Mouse (Mus musculus) midbrain, embryonic 13.5 days (tissue): ENCODE measurements at regions not wholly inside any gene's neighbourhood (a gene's known extent, or its start where the extent isn't known, plus 50 kb on each side); places are given as distances from the start of the nearest gene placed in this dataset.

Source experiments
- ATAC-seq: fragments of 200-750 bp; cut with Nextera tagmentation; 2 replicates; pipeline ENCODE4 v1.8.0; 2017; ENCODE audit warnings: mild to moderate bottlenecking, moderate TSS enrichment, moderate library complexity
- H3K27ac ChIP-seq: fragments of 300-500 bp; sonication (generic); 2 replicates; pipeline ENCODE4 v1.5.1; 2015; ENCODE audit warnings: inconsistent platforms, mild to moderate bottlenecking, moderate library complexity
- H3K27me3 ChIP-seq: fragments of 300-500 bp; sonication (generic); 2 replicates; pipeline ENCODE4 v1.6.1; 2015; ENCODE audit warnings: mild to moderate bottlenecking, inconsistent platforms
- H3K36me3 ChIP-seq: fragments of 300-500 bp; sonication (generic); 2 replicates; pipeline ENCODE4 v1.6.1; 2015; ENCODE audit warnings: mild to moderate bottlenecking, inconsistent platforms
- H3K4me1 ChIP-seq: fragments of 300-500 bp; sonication (generic); replicated peaks from 2 replicates; pipeline ENCODE4 v1.6.1; 2015; ENCODE audit warnings: inconsistent platforms
- H3K4me2 ChIP-seq: fragments of 300-500 bp; sonication (generic); replicated peaks from 2 replicates; pipeline ENCODE4 v1.6.1; 2015; ENCODE audit warnings: moderate library complexity, mild to moderate bottlenecking, inconsistent platforms
- H3K4me3 ChIP-seq: fragments of 300-500 bp; sonication (generic); replicated peaks from 2 replicates; pipeline ENCODE4 v1.5.1; 2015; ENCODE audit warnings: mild to moderate bottlenecking, inconsistent platforms
- H3K9ac ChIP-seq: fragments of 300-500 bp; sonication (generic); replicated peaks from 2 replicates; pipeline ENCODE4 v1.6.1; 2015; ENCODE audit warnings: mild to moderate bottlenecking, inconsistent platforms
- H3K9me3 ChIP-seq: fragments of 300-500 bp; sonication (generic); 2 replicates; pipeline ENCODE4 v1.6.1; 2016; ENCODE audit warnings: mild to moderate bottlenecking, inconsistent platforms
- whole genome bisulfite sequencing: fragments of 180-500 bp; shearing (Covaris S2); methylation state at CpG from one replicate; pipeline ENCODE4 v1.1.7; 2015; 5-methylcytosine and 5-hydroxymethylcytosine counted together

- Histone ChIP-seq H3K27ac (no peak overlapping the region), H3K27me3 (peaks cover 22% of the 10 kb centered on the region), H3K4me3 (no peak overlapping the region), H3K36me3 (no peaks in the 10 kb centered on the region), H3K9me3 (no peaks in the 10 kb centered on the region), H3K4me1 (peaks cover 17% of the 10 kb centered on the region), H3K9ac (no peak overlapping the region), H3K4me2 (no peak overlapping the region)
- 93% methylated on average over 2 of the region's 2 CpGs for WGBS
- no peak for ATAC-seq
Measured at GRCm38 (mm10) chrX:11732371-11732770, 404.7 kb downstream of the H2al1j start.

GRCm38 (mm10) chrX:11734505-11735435 is 407.1 kb downstream of the H2al1j start:
- 32% methylated on average over 27 of the region's 27 CpGs for WGBS
- Histone ChIP-seq H3K36me3 (no peaks in the 10 kb centered on the region), H3K9me3 (no peaks in the 10 kb centered on the region), H3K4me2 (no peak overlapping the region; the same call in 1 of the 2 replicates), H3K9ac (no peak overlapping the region), H3K4me3 (no peak overlapping the region), H3K27ac (peak overlapping the region; percentile 74), H3K4me1 (peaks cover 17% of the 10 kb centered on the region), H3K27me3 (peaks cover 38% of the 10 kb centered on the region)
- ATAC-seq: peak; percentile 88

- 38% methylated on average over 17 of the region's 17 CpGs for WGBS
- H3K9ac ChIP-seq: no peak overlapping the region
- peak; percentile 44 for ATAC-seq
- no peak overlapping the region; the same call in 1 of the 2 replicates for H3K4me2 ChIP-seq
- no peak overlapping the region for H3K4me3 ChIP-seq
- H3K27me3 ChIP-seq: peaks cover 38% of the 10 kb centered on the region
- H3K27ac ChIP-seq: peak overlapping the region; percentile 74
- H3K4me1 ChIP-seq: peaks cover 17% of the 10 kb centered on the region
- H3K9me3 ChIP-seq: no peaks in the 10 kb centered on the region
- no peaks in the 10 kb centered on the region for H3K36me3 ChIP-seq
Measured at GRCm38 (mm10) chrX:11735516-11736170, 408.0 kb downstream of the H2al1j start.

DNA sequence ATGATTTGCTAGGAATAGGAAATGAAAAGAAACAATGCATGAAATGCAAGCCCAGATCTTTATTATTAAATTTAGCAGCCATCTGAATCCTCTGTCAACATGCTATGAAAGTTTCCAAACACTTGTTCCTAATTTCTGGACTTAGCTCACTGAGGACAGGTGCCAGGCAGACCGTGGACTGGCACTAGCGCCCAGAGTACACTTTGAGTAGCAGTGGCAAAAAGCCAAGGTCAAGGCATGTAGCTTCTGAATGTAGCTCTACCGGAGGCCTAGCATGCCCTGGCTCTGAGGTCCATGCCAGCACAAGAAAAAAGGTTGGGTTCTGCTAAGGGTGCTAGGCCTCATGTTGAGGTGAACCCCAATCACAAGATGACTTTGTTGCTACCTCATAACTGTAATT is 408.9 kb downstream of the H2al1j start:
- WGBS: 86% methylated on average over 3 of the region's 3 CpGs
- ATAC-seq: no peak
- peaks cover 38% of the 10 kb centered on the region for H3K27me3 ChIP-seq
- H3K4me3 ChIP-seq: no peak overlapping the region
- H3K4me1 ChIP-seq: peaks cover 17% of the 10 kb centered on the region
- H3K4me2 ChIP-seq: no peak overlapping the region
- H3K9me3 ChIP-seq: no peaks in the 10 kb centered on the region
- H3K9ac ChIP-seq: no peak overlapping the region
- H3K27ac ChIP-seq: no peak overlapping the region
- H3K36me3 ChIP-seq: no peaks in the 10 kb centered on the region

DNA sequence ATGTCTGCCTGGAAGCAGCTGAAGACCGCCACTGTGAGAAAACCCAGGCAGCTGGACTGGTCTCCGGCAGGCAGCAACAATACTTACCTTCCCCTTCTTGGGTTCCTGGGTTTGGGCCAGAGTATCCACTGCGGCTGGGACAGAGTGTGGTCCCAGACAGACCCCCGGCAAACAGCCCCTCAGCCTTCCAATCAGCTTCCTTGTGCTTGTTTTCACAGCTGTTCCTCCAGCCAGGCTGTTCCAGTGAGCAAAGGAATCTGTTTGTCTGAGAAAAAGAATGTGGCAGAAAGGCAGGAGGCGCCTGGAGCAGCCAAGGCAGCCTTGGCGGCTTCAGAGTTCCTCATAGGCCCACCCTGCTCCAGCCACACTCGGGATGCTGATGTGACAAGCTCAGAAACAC is 411.9 kb downstream of the H2al1j start:
- WGBS: 58% methylated on average over 7 of the region's 7 CpGs
- Histone ChIP-seq H3K9me3 (no peaks in the 10 kb centered on the region), H3K4me1 (peaks cover 13% of the 10 kb centered on the region), H3K27ac (no peak overlapping the region), H3K36me3 (no peaks in the 10 kb centered on the region), H3K4me2 (no peak overlapping the region), H3K9ac (no peak overlapping the region), H3K4me3 (no peak overlapping the region), H3K27me3 (peaks cover 32% of the 10 kb centered on the region)
- ATAC-seq: no peak

DNA sequence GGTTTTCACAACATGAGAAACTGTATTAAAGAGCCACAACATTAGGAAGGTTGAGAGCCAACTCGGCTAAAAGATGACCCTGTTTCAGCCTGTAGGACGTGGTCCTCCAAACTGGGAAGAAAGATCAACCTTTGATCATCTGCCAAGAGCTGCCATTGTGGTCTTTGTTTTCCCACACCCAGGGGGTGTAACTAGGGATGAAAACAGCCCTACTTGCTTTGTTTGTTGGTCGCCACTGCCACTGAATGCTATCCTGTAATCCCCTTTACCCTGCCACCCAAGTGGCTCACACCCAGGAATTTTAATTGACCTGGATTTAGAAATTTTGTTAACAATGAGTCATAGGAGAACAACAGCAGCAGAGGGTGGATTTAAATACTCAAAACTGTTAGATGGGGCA is 414.2 kb downstream of the Bcor start:
- peaks cover 27% of the 10 kb centered on the region; the same call in 1 of the 2 replicates for H3K27me3 ChIP-seq
- 16% methylated on average over 3 of the region's 3 CpGs for WGBS
- no peak overlapping the region for H3K9ac ChIP-seq
- H3K36me3 ChIP-seq: no peaks in the 10 kb centered on the region
- no peaks in the 10 kb centered on the region for H3K4me1 ChIP-seq
- no peak overlapping the region for H3K27ac ChIP-seq
- no peak for ATAC-seq
- no peaks in the 10 kb centered on the region for H3K9me3 ChIP-seq
- H3K4me3 ChIP-seq: no peak overlapping the region
- H3K4me2 ChIP-seq: no peak overlapping the region

- H3K4me3 ChIP-seq: no peak overlapping the region
- no peak for ATAC-seq
- H3K9me3 ChIP-seq: no peaks in the 10 kb centered on the region
- H3K27ac ChIP-seq: no peak overlapping the region
- 80% methylated on average over 4 of the region's 4 CpGs for WGBS
- peaks cover 27% of the 10 kb centered on the region; the same call in 1 of the 2 replicates for H3K27me3 ChIP-seq
- no peak overlapping the region for H3K9ac ChIP-seq
- H3K4me2 ChIP-seq: no peak overlapping the region
- no peaks in the 10 kb centered on the region for H3K36me3 ChIP-seq
- H3K4me1 ChIP-seq: no peaks in the 10 kb centered on the region
Measured at GRCm38 (mm10) chrX:11747386-11748121, 412.6 kb downstream of the Bcor start.

- H3K9ac ChIP-seq: no peak overlapping the region
- WGBS: 39% methylated on average over 4 of the region's 4 CpGs
- ATAC-seq: no peak
Measured at GRCm38 (mm10) chrX:11748278-11748677, 411.9 kb downstream of the Bcor start.

DNA sequence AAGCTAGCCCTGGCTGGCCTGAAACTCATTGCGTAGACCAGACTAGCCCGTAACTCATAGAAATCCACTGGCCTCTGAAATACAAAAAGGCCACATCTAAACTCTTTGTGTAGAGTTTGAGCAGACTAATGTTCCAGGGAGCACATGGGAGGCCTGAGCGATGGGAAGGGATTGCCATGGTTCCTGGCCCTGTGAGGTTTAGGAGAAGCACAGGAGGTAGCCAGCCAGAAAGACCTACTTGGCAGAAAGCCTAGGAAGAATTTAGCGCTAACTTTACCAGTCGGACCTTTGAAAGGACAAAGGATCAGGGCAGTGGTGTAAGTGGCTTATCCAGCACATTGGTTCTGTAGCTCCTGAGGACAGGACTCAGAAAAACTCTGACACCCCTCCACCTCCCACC is 407.6 kb downstream of the Bcor start:
- no peaks in the 10 kb centered on the region for H3K9me3 ChIP-seq
- no peak overlapping the region for H3K9ac ChIP-seq
- H3K27me3 ChIP-seq: peaks cover 19% of the 10 kb centered on the region; the same call in 1 of the 2 replicates
- H3K4me2 ChIP-seq: no peak overlapping the region
- WGBS: 68% methylated on average over 5 of the region's 5 CpGs
- 0 out of 2 replicates have a peak, but pooled peaks cover 5% of the 10 kb centered on the region for H3K4me1 ChIP-seq
- ATAC-seq: no peak
- H3K27ac ChIP-seq: no peak overlapping the region
- H3K36me3 ChIP-seq: no peaks in the 10 kb centered on the region
- no peak overlapping the region for H3K4me3 ChIP-seq

More at GRCm38 (mm10) chrX:11748278-11748677, 411.9 kb downstream of the Bcor start:
- H3K4me1 ChIP-seq: 0 out of 2 replicates have a peak, but pooled peaks cover 5% of the 10 kb centered on the region
- no peak overlapping the region for H3K4me2 ChIP-seq
- no peaks in the 10 kb centered on the region for H3K36me3 ChIP-seq
- H3K27me3 ChIP-seq: peaks cover 22% of the 10 kb centered on the region; the same call in 1 of the 2 replicates
- no peaks in the 10 kb centered on the region for H3K9me3 ChIP-seq
- no peak overlapping the region for H3K27ac ChIP-seq
- H3K4me3 ChIP-seq: no peak overlapping the region

DNA sequence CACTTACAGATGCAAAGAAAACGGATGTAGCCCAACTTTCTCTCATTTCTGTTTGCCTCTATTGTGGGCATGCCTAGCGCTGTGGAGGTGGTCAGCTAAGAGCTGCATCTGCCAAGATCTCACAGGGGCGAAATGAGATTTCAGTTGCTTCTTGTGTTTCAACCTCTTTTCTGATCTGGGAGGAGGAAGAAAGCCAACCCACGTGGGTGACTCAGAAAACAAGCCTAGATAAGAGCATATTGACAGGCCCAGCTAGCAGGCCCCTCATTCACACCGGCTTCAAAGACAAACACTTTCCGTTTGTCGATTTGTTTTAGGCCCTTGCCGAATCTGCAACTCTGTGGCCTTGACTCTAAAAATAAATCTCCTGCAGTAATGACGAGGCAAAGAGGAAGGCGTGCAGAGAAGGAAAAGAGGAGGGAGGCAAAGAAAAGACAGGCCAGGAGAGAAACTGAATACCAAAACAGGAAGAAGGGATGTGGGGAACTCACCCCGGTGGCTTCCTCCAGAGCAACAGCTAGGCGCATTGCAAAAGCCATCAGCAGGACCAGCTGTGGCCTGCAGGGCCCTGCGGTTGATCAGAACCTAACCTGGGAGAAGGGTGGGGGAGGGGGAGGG is 407.1 kb downstream of the Bcor start:
- H3K9me3 ChIP-seq: no peaks in the 10 kb centered on the region
- no peak overlapping the region for H3K9ac ChIP-seq
- no peak for ATAC-seq
- whole genome bisulfite sequencing: 27% methylated on average over 13 of the region's 13 CpGs
- no peaks in the 10 kb centered on the region for H3K36me3 ChIP-seq
- 0 out of 2 replicates have a peak, but pooled peaks cover 5% of the 10 kb centered on the region for H3K4me1 ChIP-seq
- H3K4me3 ChIP-seq: no peak overlapping the region
- peaks cover 19% of the 10 kb centered on the region; the same call in 1 of the 2 replicates for H3K27me3 ChIP-seq
- H3K27ac ChIP-seq: no peak overlapping the region; the same call in 1 of the 2 replicates
- H3K4me2 ChIP-seq: no peak overlapping the region

- Histone ChIP-seq H3K9me3 (no peaks in the 10 kb centered on the region), H3K27me3 (peaks cover 8% of the 10 kb centered on the region; the same call in 1 of the 2 replicates), H3K4me2 (no peak overlapping the region), H3K9ac (no peak overlapping the region), H3K27ac (no peak overlapping the region), H3K4me3 (no peak overlapping the region), H3K36me3 (no peaks in the 10 kb centered on the region), H3K4me1 (0 out of 2 replicates have a peak, but pooled peaks cover 5% of the 10 kb centered on the region)
- no peak for ATAC-seq
- 93% methylated on average over 2 of the region's 2 CpGs for WGBS
Measured at GRCm38 (mm10) chrX:11755046-11755445, 405.1 kb downstream of the Bcor start.
